Mouse (Mus musculus) hindbrain, postnatal 0 days (tissue): ENCODE results near the gene Zfp523. TPM values are rescaled to one million over a fixed set of nuclear protein-coding genes. Genes with fewer than 3 reads are reported as not detected.

ENCODE experiments used
- ATAC-seq: fragments of 200-750 bp; cut with Nextera tagmentation; 2 replicates; pipeline ENCODE4 v1.8.0; 2017; ENCODE audit warnings: mild to moderate bottlenecking, moderate TSS enrichment, moderate library complexity
- DNase-seq: peaks from one replicate; pipeline ENCODE4 v3.0.0-alpha.2; 2015; ENCODE audit warnings: low spot score
- H3K27ac ChIP-seq: fragments of 300-500 bp; sonication (generic); 2 replicates; pipeline ENCODE4 v1.5.1; 2014; ENCODE audit warnings: mild to moderate bottlenecking
- H3K27me3 ChIP-seq: fragments of 300-500 bp; sonication (generic); 2 replicates; pipeline ENCODE4 v1.6.1; 2014; ENCODE audit warnings: low read length, mixed read lengths; ENCODE audit not compliant: insufficient read depth
- H3K36me3 ChIP-seq: fragments of 300-500 bp; sonication (generic); 2 replicates; pipeline ENCODE4 v1.6.1; 2014; ENCODE audit warnings: low read length, mixed read lengths; ENCODE audit not compliant: insufficient read depth
- H3K4me1 ChIP-seq: fragments of 300-500 bp; sonication (generic); 2 replicates; pipeline ENCODE4 v1.6.1; 2014; ENCODE audit warnings: antibody characterized with exemption, low read length, mixed read lengths; ENCODE audit not compliant: insufficient read depth
- H3K4me2 ChIP-seq: fragments of 300-500 bp; sonication (generic); 2 replicates; pipeline ENCODE4 v1.6.1; 2014; ENCODE audit warnings: low read depth, mild to moderate bottlenecking, low read length, moderate library complexity, mixed read lengths
- H3K4me3 ChIP-seq: fragments of 300-500 bp; sonication (generic); 2 replicates; pipeline ENCODE4 v1.5.1; 2014; ENCODE audit warnings: low read length
- H3K9ac ChIP-seq: fragments of 300-500 bp; sonication (generic); replicated peaks from 2 replicates; pipeline ENCODE4 v1.6.1; 2014; ENCODE audit warnings: mild to moderate bottlenecking, low read length, moderate library complexity, mixed read lengths
- H3K9me3 ChIP-seq: fragments of 300-500 bp; sonication (generic); 2 replicates; pipeline ENCODE4 v1.6.1; 2016; ENCODE audit warnings: low read length, mixed read lengths
- CTCF ChIP-seq: IDR thresholded peaks from 2 replicates; pipeline ENCODE4 v1.5.1; 2016; ENCODE audit warnings: antibody characterized with exemption, control low read depth, low read depth
- WGBS: fragments of 180-500 bp; shearing (Covaris S2); extraction: QIAGEN DNeasy Blood & Tissue Kit; methylation state at CpG from one replicate; pipeline ENCODE4 v1.1.7; 2014; 5-methylcytosine and 5-hydroxymethylcytosine counted together
- polyA plus RNA-seq: library from polyadenylated mRNA; unstranded; fragments of >200 nt; fragmentation: Nextera tagmentation; extraction: Ambion mirVana; gene quantifications from 2 replicates; pipeline ENCODE4 v1.2.1, GENCODE M21; 2015
- total RNA-seq: library from RNA; depleted of rRNA; stranded (reverse); fragments of >200 nt; gene quantifications from 2 replicates; pipeline ENCODE4 v1.2.3, GENCODE M21; 2014

Gene Zfp523
- total and polyA plus RNA-seq, 2 experiments from 2014 or later, result 37.7 to 76.0 TPM

GRCm38 (mm10) chr17:28142700-28143610, 34.0 kb upstream of the Zfp523 start:
- peak; percentile 20 for DNase-seq

GRCm38 (mm10) chr17:28143751-28144150, 33.2 kb upstream of the Zfp523 start:
- no peaks in the 10 kb centered on the region for H3K9me3 ChIP-seq
- ATAC-seq (no peak), DNase-seq (peak; percentile 45)
- H3K9ac ChIP-seq, result no peak overlapping the region
- peaks cover 10% of the 10 kb centered on the region; the same call in 1 of the 2 replicates for H3K4me1 ChIP-seq
- TF ChIP-seq CTCF, result 0 out of 2 replicates have a peak, but pooled peaks have one; percentile 19
- WGBS, result 3% methylated on average over 9 of the region's 9 CpGs
- H3K27ac ChIP-seq, result no peak overlapping the region
- no peaks in the 10 kb centered on the region for H3K36me3 ChIP-seq
- no peaks in the 10 kb centered on the region for H3K27me3 ChIP-seq
- peak overlapping the region; percentile 88 for H3K4me2 ChIP-seq
- peak overlapping the region; percentile 4; the same call in 1 of the 2 replicates for H3K4me3 ChIP-seq

More at GRCm38 (mm10) chr17:28142700-28143610, 34.0 kb upstream of the Zfp523 start:
- Histone ChIP-seq H3K27ac (peak overlapping the region; percentile 69; the same call in 1 of the 2 replicates), H3K27me3 (no peaks in the 10 kb centered on the region), H3K4me2 (peak overlapping the region; percentile 88), H3K4me3 (peak overlapping the region; percentile 60), H3K9me3 (no peaks in the 10 kb centered on the region), H3K4me1 (peaks cover 10% of the 10 kb centered on the region; the same call in 1 of the 2 replicates), H3K36me3 (no peaks in the 10 kb centered on the region), H3K9ac (peak overlapping the region; percentile 65)
- no peak for TF ChIP-seq CTCF
- ATAC-seq, result no peak
- 2% methylated on average over 33 of the region's 33 CpGs for WGBS

- Histone ChIP-seq H3K9ac (no peak overlapping the region), H3K4me1 (peaks cover 10% of the 10 kb centered on the region; the same call in 1 of the 2 replicates), H3K27ac (no peak overlapping the region), H3K9me3 (no peaks in the 10 kb centered on the region), H3K36me3 (no peaks in the 10 kb centered on the region), H3K27me3 (no peaks in the 10 kb centered on the region), H3K4me3 (peak overlapping the region; percentile 4; the same call in 1 of the 2 replicates), H3K4me2 (peak overlapping the region; percentile 88)
- no peak for TF ChIP-seq CTCF
- no peak for ATAC-seq
- DNase-seq, result no peak
- WGBS, result 22% methylated on average over 6 of the region's 6 CpGs
Measured at GRCm38 (mm10) chr17:28144241-28144640, 32.7 kb upstream of the Zfp523 start.

GRCm38 (mm10) chr17:28148288-28148687, 28.6 kb upstream of the Zfp523 start:
- no peaks in the 10 kb centered on the region for H3K36me3 ChIP-seq
- peaks cover 10% of the 10 kb centered on the region; the same call in 1 of the 2 replicates for H3K4me1 ChIP-seq
- H3K27ac ChIP-seq, result no peak overlapping the region
- H3K9ac ChIP-seq, result no peak overlapping the region
- no peak for TF ChIP-seq CTCF
- H3K4me3 ChIP-seq, result no peak overlapping the region
- H3K9me3 ChIP-seq, result no peaks in the 10 kb centered on the region
- WGBS, result 65% methylated on average over 3 of the region's 3 CpGs
- ATAC-seq (no peak), DNase-seq (no peak)
- H3K4me2 ChIP-seq, result no peak overlapping the region
- H3K27me3 ChIP-seq, result no peaks in the 10 kb centered on the region

GRCm38 (mm10) chr17:28149734-28150133, 27.2 kb upstream of the Zfp523 start:
- Histone ChIP-seq H3K9ac (no peak overlapping the region), H3K27me3 (no peaks in the 10 kb centered on the region), H3K27ac (no peak overlapping the region), H3K36me3 (no peaks in the 10 kb centered on the region), H3K4me3 (no peak overlapping the region), H3K4me1 (0 out of 2 replicates have a peak, but pooled peaks cover 3% of the 10 kb centered on the region), H3K4me2 (no peak overlapping the region), H3K9me3 (no peaks in the 10 kb centered on the region)
- WGBS, result 45% methylated on average over 8 of the region's 8 CpGs
- no peak for TF ChIP-seq CTCF
- DNase-seq (peak; percentile 53), ATAC-seq (peak; percentile 58)

- no peak overlapping the region for H3K27ac ChIP-seq
- ATAC-seq (no peak), DNase-seq (no peak)
- 69% methylated on average over 12 of the region's 12 CpGs for WGBS
- H3K36me3 ChIP-seq, result no peaks in the 10 kb centered on the region
- 0 out of 2 replicates have a peak, but pooled peaks cover 3% of the 10 kb centered on the region for H3K4me1 ChIP-seq
- no peaks in the 10 kb centered on the region for H3K9me3 ChIP-seq
- no peak overlapping the region for H3K4me3 ChIP-seq
- no peak overlapping the region for H3K4me2 ChIP-seq
- no peak for TF ChIP-seq CTCF
- no peak overlapping the region for H3K9ac ChIP-seq
- H3K27me3 ChIP-seq, result no peaks in the 10 kb centered on the region
Measured at GRCm38 (mm10) chr17:28150456-28150855, 26.5 kb upstream of the Zfp523 start.
